Mouse (Mus musculus) hindbrain, embryonic 14.5 days (tissue): Measurements from ENCODE around the gene Fgfr2. TPM values are rescaled to one million over a fixed set of nuclear protein-coding genes. Genes with fewer than 3 reads are reported as not detected.

ENCODE experiments used
- ATAC-seq: fragments of 200-750 bp; cut with Nextera tagmentation; 2 replicates; pipeline ENCODE4 v1.8.0; 2017; ENCODE audit warnings: moderate number of reproducible peaks, mild to moderate bottlenecking, moderate TSS enrichment, moderate library complexity; ENCODE audit not compliant: low FRiP score
- DNase-seq: peaks from one replicate; pipeline ENCODE4 v3.0.0-alpha.2; 2015; ENCODE audit warnings: low spot score
- H3K27ac ChIP-seq: fragments of 300-500 bp; sonication (generic); 2 replicates; pipeline ENCODE4 v1.5.1; 2014; ENCODE audit warnings: mild to moderate bottlenecking, moderate library complexity
- H3K27me3 ChIP-seq: fragments of 300-500 bp; sonication (generic); 2 replicates; pipeline ENCODE4 v1.6.1; 2014; ENCODE audit warnings: mild to moderate bottlenecking, low read length, mixed read lengths; ENCODE audit not compliant: control insufficient read depth, insufficient read depth
- H3K36me3 ChIP-seq: fragments of 300-500 bp; sonication (generic); replicated peaks from 2 replicates; pipeline ENCODE4 v1.6.1; 2014; ENCODE audit not compliant: control insufficient read depth, insufficient read depth
- H3K4me1 ChIP-seq: fragments of 300-500 bp; sonication (generic); replicated peaks from 2 replicates; pipeline ENCODE4 v1.6.1; 2014; ENCODE audit warnings: antibody characterized with exemption, low read length, mixed read lengths; ENCODE audit not compliant: control insufficient read depth, insufficient read depth
- H3K4me2 ChIP-seq: fragments of 300-500 bp; sonication (generic); replicated peaks from 2 replicates; pipeline ENCODE4 v1.6.1; 2014; ENCODE audit warnings: mild to moderate bottlenecking, moderate library complexity
- H3K4me3 ChIP-seq: fragments of 300-500 bp; sonication (generic); replicated peaks from 2 replicates; pipeline ENCODE4 v1.5.1; 2014; ENCODE audit warnings: mild to moderate bottlenecking, low read length
- H3K9ac ChIP-seq: fragments of 300-500 bp; sonication (generic); 2 replicates; pipeline ENCODE4 v1.6.1; 2014
- H3K9me3 ChIP-seq: fragments of 300-500 bp; sonication (generic); 2 replicates; pipeline ENCODE4 v1.6.1; 2016; ENCODE audit warnings: low read length; ENCODE audit not compliant: control insufficient read depth
- WGBS: fragments of 180-500 bp; shearing (Covaris S2); extraction: QIAGEN DNeasy Blood & Tissue Kit; methylation state at CpG from one replicate; pipeline ENCODE4 v1.1.7; 2014; 5-methylcytosine and 5-hydroxymethylcytosine counted together
- polyA plus RNA-seq: library from polyadenylated mRNA; unstranded; fragments of >200 nt; fragmentation: Nextera tagmentation; extraction: Ambion mirVana; gene quantifications from 2 replicates; pipeline ENCODE4 v1.2.1, GENCODE M21; 2014

Fgfr2 gene
- polyA plus RNA-seq, 1 experiment from 2014 or later: 43.5 TPM

DNA sequence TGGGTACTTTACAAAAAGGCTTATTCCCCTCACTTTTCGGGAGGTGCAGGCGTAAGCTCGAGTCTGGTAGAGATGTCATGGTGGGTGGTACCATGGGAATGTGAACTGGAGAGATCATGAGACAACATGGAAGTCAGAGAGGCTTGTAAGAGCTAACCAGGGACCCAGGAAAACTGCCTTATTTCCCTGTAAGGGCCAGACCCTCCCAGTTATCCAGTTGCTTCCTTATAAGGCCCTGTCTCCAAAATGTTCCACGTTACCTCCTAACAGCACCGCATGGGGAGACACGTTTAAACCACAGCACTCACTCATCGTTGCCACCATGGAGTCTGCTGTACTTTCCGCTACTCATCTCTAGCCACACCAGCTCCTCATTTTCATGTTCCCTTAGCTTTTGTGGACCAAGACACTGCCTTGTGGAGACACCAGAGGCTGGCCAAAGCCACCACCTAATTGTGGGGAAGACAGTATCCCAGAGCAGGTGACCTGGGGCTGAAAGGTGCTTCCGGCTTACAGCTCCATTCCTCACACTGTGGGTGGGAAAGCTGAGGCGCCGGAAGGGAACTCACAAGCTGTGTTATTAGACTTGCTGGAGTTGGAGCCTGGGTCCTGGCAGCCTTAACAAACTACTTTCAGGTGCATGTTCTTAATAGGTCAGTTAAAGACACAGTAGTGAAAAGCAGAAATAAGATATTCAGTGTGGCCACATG lies 2178.2 kb downstream of the Fgfr2 start:
- Histone ChIP-seq H3K4me1 (no peaks in the 10 kb centered on the region), H3K9me3 (no peaks in the 10 kb centered on the region), H3K4me2 (no peak overlapping the region), H3K4me3 (no peak overlapping the region), H3K27me3 (no peaks in the 10 kb centered on the region), H3K36me3 (no peaks in the 10 kb centered on the region), H3K9ac (no peak overlapping the region), H3K27ac (no peak overlapping the region)
- 91% methylated on average over 11 of the region's 11 CpGs for WGBS
- ATAC-seq (no peak), DNase-seq (no peak)

- Histone ChIP-seq H3K9me3 (no peaks in the 10 kb centered on the region), H3K27ac (no peak overlapping the region), H3K9ac (no peak overlapping the region), H3K4me2 (no peak overlapping the region), H3K4me3 (no peak overlapping the region), H3K27me3 (peaks cover 8% of the 10 kb centered on the region), H3K4me1 (no peaks in the 10 kb centered on the region), H3K36me3 (no peaks in the 10 kb centered on the region)
- 93% methylated on average over 9 of the region's 9 CpGs for WGBS
- ATAC-seq: no peak
- no peak for DNase-seq
Measured at GRCm38 (mm10) chr7:130943280-130943895, 2179.8 kb downstream of the Fgfr2 start.

DNA sequence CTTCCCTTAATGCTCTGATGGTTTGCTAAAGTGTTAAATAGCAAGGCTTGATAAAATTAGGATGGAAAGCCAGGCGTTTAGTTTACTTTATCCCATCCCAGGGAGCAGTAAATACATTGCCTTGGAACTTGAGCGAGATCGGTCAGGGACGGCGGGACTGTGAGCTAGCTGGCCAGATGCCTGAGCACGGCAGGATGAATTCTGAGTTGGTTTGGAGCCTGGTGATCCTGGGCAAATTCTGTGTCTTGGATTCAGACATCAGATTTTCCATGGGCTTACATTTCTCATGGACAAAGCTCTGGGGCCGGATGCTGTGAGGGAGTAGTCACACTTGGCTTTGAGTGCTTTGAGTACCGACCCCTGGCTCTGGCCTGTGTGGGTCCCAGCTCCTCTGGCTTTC lies 2182.4 kb downstream of the Fgfr2 start:
- H3K9me3 ChIP-seq: no peaks in the 10 kb centered on the region
- 77% methylated on average over 8 of the region's 8 CpGs for WGBS
- ATAC-seq: no peak

DNA sequence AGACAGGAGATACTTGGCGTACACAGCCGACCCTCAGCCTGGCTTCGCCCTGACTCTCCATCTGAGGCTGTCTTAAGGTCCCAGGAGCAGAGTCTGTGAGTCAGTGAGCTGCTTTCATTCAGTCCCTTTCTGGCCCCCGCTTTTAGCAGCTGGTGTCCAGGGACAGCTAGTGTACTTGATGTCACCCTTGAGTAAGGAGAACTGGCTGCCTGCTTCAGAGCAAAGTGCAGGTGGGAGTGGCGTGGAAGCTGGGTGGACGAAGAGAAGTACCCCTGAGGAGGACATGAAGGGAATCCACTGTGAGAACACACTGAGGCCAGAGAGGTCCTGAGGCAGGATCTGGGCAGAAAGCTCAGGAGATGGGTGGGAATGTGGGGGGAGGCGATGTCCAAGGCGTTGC lies 2184.3 kb downstream of the Fgfr2 start:
- peaks cover 51% of the 10 kb centered on the region for H3K27me3 ChIP-seq
- ATAC-seq: no peak

More for the DNA sequence above, 2182.4 kb downstream of the Fgfr2 start:
- Histone ChIP-seq H3K36me3 (no peaks in the 10 kb centered on the region), H3K4me3 (no peak overlapping the region), H3K9ac (no peak overlapping the region), H3K27me3 (peaks cover 33% of the 10 kb centered on the region), H3K27ac (no peak overlapping the region), H3K4me1 (peaks cover 11% of the 10 kb centered on the region; the same call in 1 of the 2 replicates), H3K4me2 (no peak overlapping the region)
- no peak for DNase-seq

DNA sequence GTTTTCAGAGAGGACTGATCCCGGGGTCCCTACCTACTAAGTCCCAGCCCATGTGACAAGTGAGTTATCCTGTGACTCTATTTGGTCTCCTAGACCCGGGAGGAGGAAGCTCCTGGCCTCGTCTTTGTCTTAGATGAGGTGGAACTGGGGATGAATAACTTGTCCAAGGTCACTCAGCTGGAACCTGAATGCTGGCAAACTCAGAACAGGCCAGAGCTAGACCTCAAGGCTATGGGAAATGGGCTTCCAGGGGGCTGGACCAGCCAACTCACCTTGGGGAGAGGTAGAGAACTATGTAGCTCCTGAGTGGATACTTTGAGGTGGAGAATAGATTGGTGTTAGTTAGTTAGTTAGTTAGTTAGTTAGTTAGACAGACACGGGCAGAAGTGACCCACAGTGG lies 2185.1 kb downstream of the Fgfr2 start:
- no peaks in the 10 kb centered on the region for H3K9me3 ChIP-seq

More for the DNA sequence above, 2184.3 kb downstream of the Fgfr2 start:
- Histone ChIP-seq H3K4me1 (peaks cover 13% of the 10 kb centered on the region; the same call in 1 of the 2 replicates), H3K9me3 (no peaks in the 10 kb centered on the region), H3K27ac (no peak overlapping the region), H3K9ac (no peak overlapping the region), H3K36me3 (no peaks in the 10 kb centered on the region), H3K4me3 (no peak overlapping the region), H3K4me2 (no peak overlapping the region)
- WGBS: 90% methylated on average over 8 of the region's 8 CpGs
- no peak for DNase-seq

GRCm38 (mm10) chr7:130937266-130937841 lies 2185.8 kb downstream of the Fgfr2 start:
- peak overlapping the region; percentile 64; the same call in 1 of the 2 replicates for H3K4me2 ChIP-seq
- no peak overlapping the region for H3K9ac ChIP-seq
- H3K36me3 ChIP-seq: no peaks in the 10 kb centered on the region
- H3K4me3 ChIP-seq: peak overlapping the region; percentile 45; the same call in 1 of the 2 replicates
- no peaks in the 10 kb centered on the region for H3K9me3 ChIP-seq
- H3K27ac ChIP-seq: no peak overlapping the region
- no peak for DNase-seq
- no peak for ATAC-seq
- WGBS: 32% methylated on average over 12 of the region's 12 CpGs
- peaks cover 13% of the 10 kb centered on the region; the same call in 1 of the 2 replicates for H3K4me1 ChIP-seq
- peaks cover 64% of the 10 kb centered on the region for H3K27me3 ChIP-seq

More for the DNA sequence above, 2185.1 kb downstream of the Fgfr2 start:
- Histone ChIP-seq H3K4me3 (no peak overlapping the region), H3K4me2 (no peak overlapping the region), H3K27ac (no peak overlapping the region), H3K9ac (no peak overlapping the region), H3K27me3 (peaks cover 60% of the 10 kb centered on the region), H3K4me1 (peaks cover 13% of the 10 kb centered on the region; the same call in 1 of the 2 replicates), H3K36me3 (no peaks in the 10 kb centered on the region)
- ATAC-seq (no peak), DNase-seq (no peak)
- 62% methylated on average over 4 of the region's 4 CpGs for WGBS

DNA sequence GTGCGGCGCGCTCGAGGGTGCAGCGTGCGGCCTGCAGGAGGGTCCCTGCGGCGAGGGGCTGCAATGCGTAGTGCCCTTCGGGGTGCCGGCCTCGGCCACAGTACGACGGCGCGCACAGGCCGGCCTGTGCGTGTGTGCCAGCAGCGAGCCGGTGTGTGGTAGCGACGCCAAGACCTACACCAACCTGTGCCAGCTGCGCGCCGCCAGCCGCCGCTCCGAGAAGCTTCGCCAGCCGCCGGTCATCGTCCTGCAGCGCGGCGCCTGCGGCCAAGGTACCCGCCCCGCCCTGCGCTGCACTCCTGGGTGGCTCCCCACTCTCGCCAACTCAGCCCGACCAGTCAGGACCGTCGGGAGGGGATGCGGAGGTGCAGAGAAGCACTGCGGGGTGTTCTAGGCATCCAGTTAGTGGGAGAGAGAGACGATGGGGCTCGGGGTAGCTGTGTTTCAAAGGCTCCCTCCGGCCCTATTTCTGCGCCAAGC lies 2186.6 kb downstream of the Fgfr2 start:
- Histone ChIP-seq H3K27me3 (peaks cover 64% of the 10 kb centered on the region), H3K9me3 (no peaks in the 10 kb centered on the region), H3K9ac (peak overlapping the region; percentile 36), H3K4me2 (peak overlapping the region; percentile 64), H3K27ac (no peak overlapping the region), H3K4me1 (peaks cover 13% of the 10 kb centered on the region; the same call in 1 of the 2 replicates), H3K4me3 (peak overlapping the region; percentile 45), H3K36me3 (no peaks in the 10 kb centered on the region)
- 1% methylated on average over 35 of the region's 49 CpGs for WGBS
- DNase-seq (no peak), ATAC-seq (no peak)

GRCm38 (mm10) chr7:130935793-130936471 lies 2187.2 kb downstream of the Fgfr2 start, which contains the start of gene Htra1:
Htra1 (plus strand) TSS chr7:130936111.
- H3K4me1 ChIP-seq: peaks cover 13% of the 10 kb centered on the region; the same call in 1 of the 2 replicates
- DNase-seq (peak; percentile 52), ATAC-seq (peak; percentile 48; the same call in 1 of the 2 replicates)
- under 1% methylated on average over 70 of the region's 70 CpGs for WGBS
- H3K9ac ChIP-seq: peak within 1 kb of the TSS; percentile 36
- H3K4me2 ChIP-seq: peak within 1 kb of the TSS; percentile 64
- no peaks in the 10 kb centered on the region for H3K36me3 ChIP-seq
- H3K27ac ChIP-seq: no peak within 1 kb of the TSS
- no peaks in the 10 kb centered on the region for H3K9me3 ChIP-seq
- H3K4me3 ChIP-seq: peak within 1 kb of the TSS; percentile 45
- H3K27me3 ChIP-seq: peaks cover 64% of the 10 kb centered on the region
